Mouse (Mus musculus): ENCODE data around the gene Selenbp2. TPM values are rescaled to one million over a fixed set of nuclear protein-coding genes. Genes with fewer than 3 reads are reported as not detected.
"Not testable (repeated sequence)": the region's sequence is repeated elsewhere in the genome, so short reads cannot be mapped to it uniquely, and the experiment has no call there.

Selenbp2 gene
- polyA plus RNA-seq, 2 experiments, result 0.47 to 1.2 TPM

DNA sequence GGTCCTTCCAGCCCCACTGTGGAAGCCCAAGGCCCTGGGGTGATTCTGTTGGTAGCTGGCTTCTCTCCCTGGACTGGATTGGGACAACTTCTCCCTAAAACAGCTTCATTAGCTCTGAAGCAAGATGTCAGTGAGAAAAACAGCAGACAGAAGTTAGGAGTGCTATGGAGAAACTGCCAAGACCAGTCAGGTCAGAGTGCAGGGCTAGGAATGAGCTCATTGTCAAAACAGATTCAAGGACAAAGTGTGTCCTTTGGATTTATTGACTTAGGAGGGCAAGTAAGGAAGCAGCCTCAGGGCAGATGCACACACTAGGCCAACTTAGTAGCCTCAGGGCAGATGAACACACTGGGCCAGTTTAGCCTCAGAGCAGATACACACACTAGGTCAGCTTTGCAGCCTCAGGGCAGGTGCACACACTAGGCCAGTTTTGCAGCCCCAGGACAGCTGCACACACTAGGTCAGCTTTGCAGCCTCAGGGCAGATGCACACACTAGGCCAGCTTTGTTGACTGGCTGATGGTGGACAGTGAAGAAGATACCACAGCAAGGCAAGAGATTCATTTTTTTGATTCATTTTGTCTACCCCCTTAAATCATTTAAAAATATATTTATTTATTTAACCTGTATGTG lies 2.6 kb upstream of the Selenbp2 start:
- DNase-seq (ENCODE audit: low spot score), result no peak
- Histone ChIP-seq H3K27me3 (ENCODE audit: control insufficient read depth, insufficient read depth, low read length) (no peaks in the 10 kb centered on the region), H3K27ac (replicated peaks; ENCODE audit: low read depth, low read length) (no peak overlapping the region), H3K9me3 (ENCODE audit: control insufficient read depth, low read length) (no peaks in the 10 kb centered on the region), H3K4me3 (replicated peaks; ENCODE audit: low read length) (no peak overlapping the region), H3K36me3 (ENCODE audit: control insufficient read depth, insufficient read depth, low read length) (no peaks in the 10 kb centered on the region), H3K4me2 (replicated peaks; ENCODE audit: low read depth, low read length, severe bottlenecking) (no peak overlapping the region), H3K9ac (ENCODE audit: low read depth, low read length, severe bottlenecking) (no peak overlapping the region), H3K4me1 (ENCODE audit: control insufficient read depth, insufficient read depth, low read length) (0 out of 2 replicates have a peak, but pooled peaks cover 5% of the 10 kb centered on the region)
- TF ChIP-seq POLR2A (IDR thresholded peaks at IDR 0.05; ENCODE audit: borderline replicate concordance, extremely low read depth, insufficient read depth, insufficient read length), result no peak
- ATAC-seq (ENCODE audit: low FRiP score, low read depth), result no peak

DNA sequence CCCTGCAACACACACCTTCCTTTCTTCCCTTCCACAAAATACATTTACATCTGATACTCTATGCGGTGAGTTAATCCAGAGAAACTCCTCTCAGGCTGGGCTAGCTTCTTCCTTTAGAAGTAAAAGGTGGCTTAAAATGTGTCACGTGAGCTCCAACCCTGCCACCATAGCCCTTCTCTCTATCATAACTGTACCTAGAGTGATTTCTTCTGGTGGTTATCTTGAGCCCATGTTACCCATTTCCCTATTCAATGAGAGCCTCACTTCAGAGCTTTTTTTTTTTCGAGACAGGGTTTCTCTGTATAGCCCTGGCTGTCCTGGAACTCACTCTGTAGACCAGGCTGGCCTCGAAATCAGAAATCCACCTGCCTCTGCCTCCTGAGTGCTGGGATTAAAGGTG lies 1.7 kb upstream of the Selenbp2 start:
- not testable (repeated sequence) for H3K4me2 ChIP-seq (replicated peaks; ENCODE audit: low read depth, low read length, severe bottlenecking); H3K4me3 ChIP-seq (replicated peaks; ENCODE audit: low read length); H3K9ac ChIP-seq (ENCODE audit: low read depth, low read length, severe bottlenecking); H3K27ac ChIP-seq (replicated peaks; ENCODE audit: low read depth, low read length); ATAC-seq (ENCODE audit: low FRiP score, low read depth); H3K9me3 ChIP-seq (ENCODE audit: control insufficient read depth, low read length); H3K36me3 ChIP-seq (ENCODE audit: control insufficient read depth, insufficient read depth, low read length); DNase-seq (ENCODE audit: low spot score); H3K4me1 ChIP-seq (ENCODE audit: control insufficient read depth, insufficient read depth, low read length); H3K27me3 ChIP-seq (ENCODE audit: control insufficient read depth, insufficient read depth, low read length)
- WGBS, result 91% methylated on average over 4 of the region's 4 CpGs

DNA sequence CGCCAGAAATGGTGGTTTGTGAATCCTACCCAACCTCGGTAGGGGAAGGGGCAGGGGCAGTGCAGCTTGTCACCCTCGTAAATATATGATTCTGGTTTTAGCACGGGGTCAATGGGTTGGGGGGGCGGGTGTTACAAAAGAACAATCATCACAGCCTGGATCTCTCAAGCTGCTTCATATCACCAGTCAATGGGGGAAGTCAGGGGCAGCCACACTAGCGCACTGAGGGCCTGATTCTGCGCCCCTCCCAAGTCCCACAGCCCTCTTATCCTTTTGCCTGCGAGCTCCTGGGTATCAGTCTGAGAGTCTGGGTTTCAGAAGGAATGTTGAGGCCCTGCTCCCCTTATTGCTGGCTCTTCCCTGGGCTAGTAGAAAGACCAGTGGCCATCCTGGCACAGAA lies 518 bp downstream of the Selenbp2 start:
- not testable (repeated sequence) for ATAC-seq (ENCODE audit: low FRiP score, low read depth); H3K4me2 ChIP-seq (replicated peaks; ENCODE audit: low read depth, low read length, severe bottlenecking); H3K4me3 ChIP-seq (replicated peaks; ENCODE audit: low read length); H3K9me3 ChIP-seq (ENCODE audit: control insufficient read depth, low read length); H3K27me3 ChIP-seq (ENCODE audit: control insufficient read depth, insufficient read depth, low read length); H3K4me1 ChIP-seq (ENCODE audit: control insufficient read depth, insufficient read depth, low read length); H3K27ac ChIP-seq (replicated peaks; ENCODE audit: low read depth, low read length); H3K36me3 ChIP-seq (ENCODE audit: control insufficient read depth, insufficient read depth, low read length); DNase-seq (ENCODE audit: low spot score); H3K9ac ChIP-seq (ENCODE audit: low read depth, low read length, severe bottlenecking)
- 44% methylated on average over 5 of the region's 8 CpGs for WGBS

DNA sequence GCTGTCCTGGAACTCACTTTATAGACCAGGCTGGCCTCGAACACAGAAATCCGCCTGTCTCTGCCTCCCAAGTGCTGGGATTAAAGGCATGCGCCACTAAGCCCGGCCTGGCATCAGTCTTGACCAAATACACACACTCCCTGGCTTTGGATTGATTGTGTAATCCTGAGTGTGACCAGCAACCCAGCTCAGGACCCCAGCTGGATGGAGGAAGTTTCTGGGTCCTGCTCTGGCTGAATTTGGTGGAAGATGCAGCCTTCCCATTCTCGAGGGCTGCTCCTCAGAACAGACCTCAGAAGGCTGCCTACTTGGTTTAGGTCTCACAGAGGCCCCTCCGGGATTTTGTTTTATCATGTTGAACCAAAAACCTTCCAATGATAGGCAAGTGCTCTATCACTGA lies 2.2 kb downstream of the Selenbp2 start:
- DNase-seq (ENCODE audit: low spot score); H3K27me3 ChIP-seq (ENCODE audit: control insufficient read depth, insufficient read depth, low read length); H3K4me1 ChIP-seq (ENCODE audit: control insufficient read depth, insufficient read depth, low read length); H3K4me2 ChIP-seq (replicated peaks; ENCODE audit: low read depth, low read length, severe bottlenecking); H3K27ac ChIP-seq (replicated peaks; ENCODE audit: low read depth, low read length); H3K36me3 ChIP-seq (ENCODE audit: control insufficient read depth, insufficient read depth, low read length); ATAC-seq (ENCODE audit: low FRiP score, low read depth); H3K9ac ChIP-seq (ENCODE audit: low read depth, low read length, severe bottlenecking); H3K4me3 ChIP-seq (replicated peaks; ENCODE audit: low read length); H3K9me3 ChIP-seq (ENCODE audit: control insufficient read depth, low read length): not testable (repeated sequence)
- WGBS, result 83% methylated on average over 6 of the region's 6 CpGs

DNA sequence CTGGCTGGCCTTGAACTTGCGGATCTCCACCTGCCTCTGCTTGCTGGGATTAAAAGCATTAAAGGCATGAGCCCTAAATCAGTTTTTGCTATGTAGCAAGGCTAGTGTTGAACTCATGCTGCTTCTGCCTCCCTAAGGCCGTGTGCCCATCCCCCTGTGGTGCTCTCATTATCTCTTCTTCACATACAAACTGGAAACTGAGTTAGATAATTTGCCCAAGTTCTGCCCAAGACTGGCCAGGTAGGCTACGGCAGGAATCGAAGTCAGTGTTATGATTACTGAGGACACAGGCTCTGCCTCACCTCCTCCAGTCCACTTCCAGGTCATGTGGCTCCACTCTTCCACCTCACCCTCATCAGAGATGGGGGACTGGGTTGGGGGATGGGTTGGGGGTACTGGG lies 2.9 kb downstream of the Selenbp2 start:
- not testable (repeated sequence) for H3K36me3 ChIP-seq (ENCODE audit: control insufficient read depth, insufficient read depth, low read length); H3K4me3 ChIP-seq (replicated peaks; ENCODE audit: low read length); DNase-seq (ENCODE audit: low spot score); H3K9me3 ChIP-seq (ENCODE audit: control insufficient read depth, low read length); H3K9ac ChIP-seq (ENCODE audit: low read depth, low read length, severe bottlenecking); ATAC-seq (ENCODE audit: low FRiP score, low read depth); H3K27me3 ChIP-seq (ENCODE audit: control insufficient read depth, insufficient read depth, low read length); H3K4me2 ChIP-seq (replicated peaks; ENCODE audit: low read depth, low read length, severe bottlenecking); H3K27ac ChIP-seq (replicated peaks; ENCODE audit: low read depth, low read length); H3K4me1 ChIP-seq (ENCODE audit: control insufficient read depth, insufficient read depth, low read length)
- WGBS, result 88% methylated on average over 4 of the region's 4 CpGs

DNA sequence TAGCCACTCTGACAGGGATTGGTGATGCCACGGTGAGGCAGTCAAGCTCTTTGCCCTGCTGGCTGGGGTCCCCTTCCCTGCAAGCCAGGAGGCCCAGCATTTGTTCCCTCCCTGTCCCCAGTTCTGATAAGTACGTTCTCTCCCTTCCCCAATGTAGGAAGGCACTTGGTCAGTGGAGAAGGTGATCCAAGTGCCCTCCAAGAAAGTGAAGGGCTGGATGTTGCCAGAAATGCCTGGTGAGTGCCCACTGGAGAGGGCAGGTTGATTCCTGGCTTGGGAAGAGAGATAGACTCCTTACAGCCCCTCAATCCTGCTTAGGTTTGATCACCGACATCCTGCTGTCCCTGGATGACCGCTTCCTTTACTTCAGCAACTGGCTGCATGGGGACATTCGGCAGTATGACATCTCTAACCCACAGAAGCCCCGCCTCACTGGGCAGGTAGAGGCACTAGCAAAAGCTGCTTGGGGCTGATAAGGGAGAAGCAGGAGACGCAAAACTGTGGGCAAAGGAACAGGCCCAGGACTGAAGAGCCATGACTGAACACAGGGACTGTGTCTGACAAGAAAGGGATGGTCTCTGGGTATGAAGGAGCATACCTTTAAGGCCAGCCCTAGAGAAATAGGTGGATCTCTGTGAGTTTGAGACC lies 8.9 kb downstream of the Selenbp2 start:
- not testable (repeated sequence) for DNase-seq (ENCODE audit: low spot score); H3K27ac ChIP-seq (replicated peaks; ENCODE audit: low read depth, low read length); H3K9ac ChIP-seq (ENCODE audit: low read depth, low read length, severe bottlenecking); H3K27me3 ChIP-seq (ENCODE audit: control insufficient read depth, insufficient read depth, low read length); H3K9me3 ChIP-seq (ENCODE audit: control insufficient read depth, low read length); ATAC-seq (ENCODE audit: low FRiP score, low read depth); H3K4me1 ChIP-seq (ENCODE audit: control insufficient read depth, insufficient read depth, low read length); H3K36me3 ChIP-seq (ENCODE audit: control insufficient read depth, insufficient read depth, low read length); H3K4me2 ChIP-seq (replicated peaks; ENCODE audit: low read depth, low read length, severe bottlenecking); H3K4me3 ChIP-seq (replicated peaks; ENCODE audit: low read length)
- 79% methylated on average over 4 of the region's 7 CpGs for WGBS

Data from limb, embryonic 14.5 days (tissue).